Mouse (Mus musculus) cortical plate, adult 2 months (tissue): Measurements from ENCODE around the gene Ddrgk1. TPM values are rescaled to one million over a fixed set of nuclear protein-coding genes. Genes with fewer than 3 reads are reported as not detected.

Source experiments
- H3K27ac ChIP-seq: fragments of 200-500 bp; 2 replicates; pipeline ENCODE4 v1.5.1; 2012; ENCODE audit warnings: low read length, control low read depth, inconsistent platforms; ENCODE audit not compliant: insufficient read depth
- H3K4me1 ChIP-seq: fragments of 200-500 bp; 2 replicates; pipeline ENCODE4 v1.6.1; 2011; ENCODE audit warnings: low read length; ENCODE audit not compliant: control insufficient read depth, insufficient read depth
- H3K4me3 ChIP-seq: fragments of 200-500 bp; 2 replicates; pipeline ENCODE4 v1.5.1; 2011; ENCODE audit warnings: mild to moderate bottlenecking, low read length, control low read depth; ENCODE audit not compliant: insufficient read depth
- CTCF ChIP-seq: fragments of 200-500 bp; IDR thresholded peaks from 2 replicates; pipeline ENCODE4 v1.5.1; 2011; ENCODE audit warnings: mild to moderate bottlenecking, control low read depth, low read length; ENCODE audit not compliant: insufficient read depth; ENCODE audit errors: extremely low read depth
- POLR2A ChIP-seq: fragments of 200-500 bp; IDR thresholded peaks from 2 replicates; pipeline ENCODE4 v1.6.1; 2011; ENCODE audit warnings: mild to moderate bottlenecking, low read length, control low read depth; ENCODE audit not compliant: insufficient read depth; ENCODE audit errors: extremely low read depth
- polyA plus RNA-seq: library from polyadenylated mRNA; depleted of rRNA; stranded (reverse); fragments of >200 nt; gene quantifications from 2 replicates; pipeline ENCODE4 v1.2.3, GENCODE M21; 2012

Gene Ddrgk1
- polyA plus RNA-seq, 1 experiment: 102 TPM

GRCm38 (mm10) chr2:130639276-130639675 is 25.2 kb downstream of the Ddrgk1 start:
- Histone ChIP-seq H3K4me1 (peaks cover 6% of the 10 kb centered on the region; the same call in 1 of the 2 replicates), H3K4me3 (no peak overlapping the region), H3K27ac (no peak overlapping the region)
- TF ChIP-seq POLR2A (no peak), CTCF (no peak)

GRCm38 (mm10) chr2:130638101-130638611 is 26.3 kb downstream of the Ddrgk1 start:
- Histone ChIP-seq H3K4me3 (no peak overlapping the region), H3K4me1 (peaks cover 6% of the 10 kb centered on the region; the same call in 1 of the 2 replicates), H3K27ac (no peak overlapping the region)
- TF ChIP-seq POLR2A (no peak), CTCF (no peak)

- Histone ChIP-seq H3K4me3 (no peak overlapping the region), H3K27ac (peak overlapping the region; percentile 55; the same call in 1 of the 2 replicates), H3K4me1 (peaks cover 4% of the 10 kb centered on the region; the same call in 1 of the 2 replicates)
- no peak for TF ChIP-seq POLR2A
- TF ChIP-seq CTCF: no peak
Measured at GRCm38 (mm10) chr2:130635847-130636246, 28.6 kb downstream of the Ddrgk1 start.

- peaks cover 4% of the 10 kb centered on the region; the same call in 1 of the 2 replicates for H3K4me1 ChIP-seq
- H3K27ac ChIP-seq: peak overlapping the region; percentile 79
- TF ChIP-seq CTCF (no peak), POLR2A (no peak)
- H3K4me3 ChIP-seq: 0 out of 2 replicates have a peak overlapping the region, but pooled peaks have one; percentile 9
Measured at GRCm38 (mm10) chr2:130634739-130635411, 29.6 kb downstream of the Ddrgk1 start.

- Histone ChIP-seq H3K4me1 (peaks cover 3% of the 10 kb centered on the region; the same call in 1 of the 2 replicates), H3K27ac (peak overlapping the region; percentile 79; the same call in 1 of the 2 replicates), H3K4me3 (no peak overlapping the region)
- TF ChIP-seq CTCF (no peak), POLR2A (no peak)
Measured at GRCm38 (mm10) chr2:130634006-130634738, 30.3 kb downstream of the Ddrgk1 start.

- TF ChIP-seq CTCF (no peak), POLR2A (no peak)
- H3K4me3 ChIP-seq: no peak overlapping the region
- no peak overlapping the region for H3K27ac ChIP-seq
- peaks cover 1% of the 10 kb centered on the region; the same call in 1 of the 2 replicates for H3K4me1 ChIP-seq
Measured at GRCm38 (mm10) chr2:130632887-130633675, 31.4 kb downstream of the Ddrgk1 start.

GRCm38 (mm10) chr2:130632416-130632815 is 32.0 kb downstream of the Ddrgk1 start:
- Histone ChIP-seq H3K4me1 (peaks cover 1% of the 10 kb centered on the region; the same call in 1 of the 2 replicates), H3K4me3 (no peak overlapping the region), H3K27ac (no peak overlapping the region)
- TF ChIP-seq POLR2A (0 out of 2 replicates have a peak, but pooled peaks have one; percentile 27), CTCF (no peak)

- peak within 1 kb of the TSS; percentile 92 for H3K4me3 ChIP-seq
- H3K27ac ChIP-seq: 0 out of 2 replicates have a peak within 1 kb of the TSS, but pooled peaks have one; percentile 15
- TF ChIP-seq CTCF (no peak), POLR2A (peak; percentile 49; the same call in 1 of the 2 replicates)
- peaks cover 1% of the 10 kb centered on the region; the same call in 1 of the 2 replicates for H3K4me1 ChIP-seq
Measured at GRCm38 (mm10) chr2:130629839-130630203, 34.6 kb downstream of the Ddrgk1 start, which contains the start of the genes Fastkd5 and Ubox5. TSS of gene Fastkd5 (minus strand) at chr2:130630027. TSS of gene Ubox5 (minus strand) at chr2:130630038.
